Mouse (Mus musculus) G1E (cell line): ENCODE results near the gene Pitpnc1. TPM values are rescaled to one million over a fixed set of nuclear protein-coding genes. Genes with fewer than 3 reads are reported as not detected.

Source experiments
- ATAC-seq: 2 replicates; pipeline ENCODE4 v1.8.0; 2016; ENCODE audit warnings: mild to moderate bottlenecking; ENCODE audit not compliant: insufficient number of reproducible peaks, poor library complexity, low FRiP score, severe bottlenecking; ENCODE audit errors: extremely low read depth
- DNase-seq: peaks from one replicate; pipeline ENCODE4 v3.0.0; 2012; ENCODE audit warnings: low spot score
- H3K27me3 ChIP-seq: 2 replicates; pipeline ENCODE4 v1.6.1; 2012; ENCODE audit warnings: mild to moderate bottlenecking, low read length, inconsistent platforms; ENCODE audit not compliant: insufficient read depth
- H3K36me3 ChIP-seq: replicated peaks from 2 replicates; pipeline ENCODE3; 2012; ENCODE audit warnings: mild to moderate bottlenecking, inconsistent platforms
- H3K4me1 ChIP-seq: 2 replicates; pipeline ENCODE4 v1.6.1; 2012; ENCODE audit warnings: low read depth, low read length, inconsistent platforms, mixed read lengths; ENCODE audit not compliant: insufficient read depth
- H3K4me3 ChIP-seq: 2 replicates; pipeline ENCODE4 v1.5.1; 2012; ENCODE audit warnings: low read depth, mild to moderate bottlenecking, inconsistent platforms, low read length, moderate library complexity, mixed read lengths
- H3K9me3 ChIP-seq: replicated peaks from 2 replicates; pipeline ENCODE4 v1.6.1; 2012; ENCODE audit warnings: inconsistent platforms
- CTCF ChIP-seq: IDR thresholded peaks from 2 replicates; pipeline ENCODE4 v1.5.1; 2012; ENCODE audit warnings: low read depth, low read length, inconsistent platforms, mixed read lengths
- GATA1 ChIP-seq: IDR thresholded peaks from 2 replicates; pipeline ENCODE4 v1.6.1; 2012; ENCODE audit warnings: borderline replicate concordance, low read length, inconsistent platforms, mixed read lengths
- GATA2 ChIP-seq: IDR thresholded peaks from 2 replicates; pipeline ENCODE4 v1.6.1; 2012; ENCODE audit warnings: low read depth, low read length, inconsistent platforms, borderline replicate concordance
- POLR2AphosphoS5 ChIP-seq: IDR thresholded peaks from 2 replicates; pipeline ENCODE4 v1.6.1; 2012; ENCODE audit warnings: low read depth, low read length, inconsistent platforms; ENCODE audit not compliant: insufficient replicate concordance
- TAL1 ChIP-seq: conservative IDR thresholded peaks from 2 replicates; pipeline ENCODE4 v1.6.1; 2012; ENCODE audit warnings: low read depth, low read length, inconsistent platforms, mixed read lengths
- polyA plus RNA-seq: library from polyadenylated mRNA; stranded (reverse); fragments of >175 nt; gene quantifications from 2 replicates; pipeline ENCODE4 v1.2.3, GENCODE M21; 2012
- total RNA-seq, 2 experiments: library from RNA; stranded (forward) in 1 of 2; stranded (reverse) in 1 of 2; fragments of 200-1000 nt in 1 of 2; fragments of >200 nt in 1 of 2; fragmentation: Nextera tagmentation in 1 of 2; gene quantifications; 2 replicates each; pipeline ENCODE4 v1.2.3; 2014 to 2017

Pitpnc1 gene
- total and polyA plus RNA-seq, 3 experiments: 9.9 to 53.5 (median 31.5) TPM

GRCm38 (mm10) chr11:107417041-107417583 lies 53.4 kb downstream of the Pitpnc1 start:
- Histone ChIP-seq H3K36me3 (peaks cover 38% of the 10 kb centered on the region), H3K4me3 (peak overlapping the region; percentile 63; the same call in 1 of the 2 replicates), H3K4me1 (peaks cover 84% of the 10 kb centered on the region), H3K9me3 (no peaks in the 10 kb centered on the region), H3K27me3 (no peaks in the 10 kb centered on the region)
- TF ChIP-seq TAL1 (peak; percentile 41; the same call in 1 of the 2 replicates), POLR2AphosphoS5 (no peak), CTCF (no peak), GATA2 (no peak), GATA1 (no peak)
- ATAC-seq (peak; percentile 94), DNase-seq (peak; percentile 58)

- TF ChIP-seq CTCF: no peak
- TF ChIP-seq GATA1: no peak
- no peak for TF ChIP-seq POLR2AphosphoS5
- TF ChIP-seq TAL1: no peak
- no peak for TF ChIP-seq GATA2
- no peak for ATAC-seq
- peak overlapping the region; percentile 63; the same call in 1 of the 2 replicates for H3K4me3 ChIP-seq
Measured at GRCm38 (mm10) chr11:107416561-107416926, 54.0 kb downstream of the Pitpnc1 start.

GRCm38 (mm10) chr11:107415901-107416560 lies 54.5 kb downstream of the Pitpnc1 start:
- no peaks in the 10 kb centered on the region for H3K9me3 ChIP-seq
- TF ChIP-seq GATA1: no peak
- TF ChIP-seq TAL1: no peak
- H3K27me3 ChIP-seq: no peaks in the 10 kb centered on the region
- no peak for ATAC-seq
- H3K36me3 ChIP-seq: peaks cover 36% of the 10 kb centered on the region
- H3K4me3 ChIP-seq: peak overlapping the region; percentile 63; the same call in 1 of the 2 replicates
- DNase-seq: no peak
- H3K4me1 ChIP-seq: peaks cover 84% of the 10 kb centered on the region

More at GRCm38 (mm10) chr11:107416561-107416926, 54.0 kb downstream of the Pitpnc1 start:
- no peak for DNase-seq
- peaks cover 37% of the 10 kb centered on the region for H3K36me3 ChIP-seq
- H3K4me1 ChIP-seq: peaks cover 84% of the 10 kb centered on the region
- no peaks in the 10 kb centered on the region for H3K9me3 ChIP-seq
- no peaks in the 10 kb centered on the region for H3K27me3 ChIP-seq

- no peaks in the 10 kb centered on the region for H3K27me3 ChIP-seq
- TF ChIP-seq TAL1: no peak
- no peak for TF ChIP-seq GATA1
- TF ChIP-seq POLR2AphosphoS5: no peak
- no peak for TF ChIP-seq GATA2
- no peak for TF ChIP-seq CTCF
- peaks cover 30% of the 10 kb centered on the region for H3K36me3 ChIP-seq
- DNase-seq: no peak
- H3K9me3 ChIP-seq: no peaks in the 10 kb centered on the region
- ATAC-seq: no peak
- H3K4me1 ChIP-seq: peaks cover 84% of the 10 kb centered on the region
- no peak overlapping the region; the same call in 1 of the 2 replicates for H3K4me3 ChIP-seq
Measured at GRCm38 (mm10) chr11:107414996-107415747, 55.3 kb downstream of the Pitpnc1 start.

GRCm38 (mm10) chr11:107413251-107413655 lies 57.2 kb downstream of the Pitpnc1 start:
- Histone ChIP-seq H3K36me3 (peaks cover 22% of the 10 kb centered on the region), H3K4me3 (peak overlapping the region; percentile 13; the same call in 1 of the 2 replicates), H3K27me3 (no peaks in the 10 kb centered on the region), H3K4me1 (peaks cover 88% of the 10 kb centered on the region), H3K9me3 (no peaks in the 10 kb centered on the region)
- no peak for TF ChIP-seq CTCF
- TF ChIP-seq TAL1: no peak
- TF ChIP-seq POLR2AphosphoS5: no peak
- TF ChIP-seq GATA1: no peak
- no peak for TF ChIP-seq GATA2
- ATAC-seq (no peak), DNase-seq (no peak)

GRCm38 (mm10) chr11:107412128-107412527 lies 58.4 kb downstream of the Pitpnc1 start:
- no peak for DNase-seq
- H3K4me3 ChIP-seq: peak overlapping the region; percentile 13; the same call in 1 of the 2 replicates
- no peak for TF ChIP-seq POLR2AphosphoS5
- no peak for TF ChIP-seq GATA1
- no peak for TF ChIP-seq TAL1
- TF ChIP-seq CTCF: no peak
- TF ChIP-seq GATA2: no peak
- H3K27me3 ChIP-seq: no peaks in the 10 kb centered on the region
- peaks cover 89% of the 10 kb centered on the region for H3K4me1 ChIP-seq
- ATAC-seq: no peak
- H3K36me3 ChIP-seq: peaks cover 24% of the 10 kb centered on the region
- H3K9me3 ChIP-seq: no peaks in the 10 kb centered on the region
